Mouse (Mus musculus) layer of hippocampus, adult 9-10 months (tissue): Measurements from ENCODE around the gene Idh3a.

Source experiments
- DNase-seq: peaks from one replicate; pipeline ENCODE4 v3.0.0; 2022; ENCODE audit warnings: low spot score

Idh3a gene

DNA sequence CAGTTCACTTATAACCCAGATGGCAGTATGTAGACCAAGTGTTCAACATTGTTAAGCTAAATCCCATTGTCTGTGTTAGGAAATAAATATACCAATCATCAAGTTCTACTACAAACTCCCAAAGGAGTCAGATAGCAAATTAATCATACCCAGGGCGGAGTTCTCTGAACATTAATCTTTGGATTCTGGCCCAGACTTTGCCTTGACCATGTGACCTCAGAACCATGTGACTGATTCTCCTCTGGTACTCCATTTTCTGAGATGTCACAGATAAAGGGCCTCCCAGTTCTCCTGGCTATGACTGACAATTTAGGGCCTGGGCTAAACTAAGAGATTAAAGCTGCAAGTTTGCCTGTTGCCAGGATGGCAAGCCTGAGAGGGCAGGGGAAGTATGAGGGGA is 63.2 kb downstream of the Idh3a start:
- DNase-seq, result no peak

GRCm38 (mm10) chr9:54652778-54653177 is 66.6 kb downstream of the Idh3a start:
- no peak for DNase-seq
